Mouse (Mus musculus) stomach, postnatal 0 days (tissue): ENCODE data around the gene Higd2a. TPM values are rescaled to one million over a fixed set of nuclear protein-coding genes. Genes with fewer than 3 reads are reported as not detected.

Source experiments
- ATAC-seq: fragments of 200-750 bp; cut with Nextera tagmentation; 2 replicates; pipeline ENCODE4 v1.8.0; 2017; ENCODE audit not compliant: low FRiP score, low TSS enrichment
- DNase-seq: peaks from one replicate; pipeline ENCODE4 v3.0.0-alpha.2; 2016; ENCODE audit warnings: low spot score
- H3K27ac ChIP-seq: fragments of 300-500 bp; sonication (generic); replicated peaks from 2 replicates; pipeline ENCODE4 v1.5.1; 2014; ENCODE audit warnings: mild to moderate bottlenecking, control low read depth
- H3K27me3 ChIP-seq: fragments of 300-500 bp; sonication (generic); 2 replicates; pipeline ENCODE4 v1.6.1; 2014; ENCODE audit warnings: low read length; ENCODE audit not compliant: control insufficient read depth, insufficient read depth
- H3K36me3 ChIP-seq: fragments of 300-500 bp; sonication (generic); 2 replicates; pipeline ENCODE4 v1.6.1; 2014; ENCODE audit warnings: low read length, mixed read lengths; ENCODE audit not compliant: control insufficient read depth, insufficient read depth
- H3K4me1 ChIP-seq: fragments of 300-500 bp; sonication (generic); replicated peaks from 2 replicates; pipeline ENCODE4 v1.6.1; 2014; ENCODE audit warnings: antibody characterized with exemption; ENCODE audit not compliant: control insufficient read depth, insufficient read depth
- H3K4me2 ChIP-seq: fragments of 300-500 bp; sonication (generic); replicated peaks from 2 replicates; pipeline ENCODE4 v1.6.1; 2014; ENCODE audit warnings: low read depth, mild to moderate bottlenecking, control low read depth, moderate library complexity
- H3K4me3 ChIP-seq: fragments of 300-500 bp; sonication (generic); 2 replicates; pipeline ENCODE4 v1.5.1; 2014; ENCODE audit warnings: low read depth, low read length, control low read depth
- H3K9ac ChIP-seq: fragments of 300-500 bp; sonication (generic); 2 replicates; pipeline ENCODE4 v1.6.1; 2014; ENCODE audit warnings: mild to moderate bottlenecking, low read length, control low read depth, mixed read lengths
- H3K9me3 ChIP-seq: fragments of 300-500 bp; sonication (generic); 2 replicates; pipeline ENCODE4 v1.6.1; 2016; ENCODE audit warnings: low read length; ENCODE audit not compliant: control insufficient read depth
- CTCF ChIP-seq: IDR thresholded peaks from 2 replicates; pipeline ENCODE4 v1.5.1; 2016; ENCODE audit warnings: antibody characterized with exemption, low read depth, mild to moderate bottlenecking, moderate library complexity
- EP300 ChIP-seq: optimal IDR thresholded peaks from 2 replicates; pipeline ENCODE3; 2016; ENCODE audit warnings: antibody characterized with exemption
- WGBS: fragments of 180-500 bp; shearing (Covaris S2); extraction: QIAGEN DNeasy Blood & Tissue Kit; methylation state at CpG from one replicate; pipeline ENCODE4 v1.1.7; 2014; 5-methylcytosine and 5-hydroxymethylcytosine counted together
- polyA plus RNA-seq: library from polyadenylated mRNA; unstranded; fragments of >200 nt; fragmentation: Nextera tagmentation; extraction: Ambion mirVana; gene quantifications from 2 replicates; pipeline ENCODE4 v1.2.1, GENCODE M21; 2015

Gene Higd2a
- 282 and 289 TPM in 2 replicates for polyA plus RNA-seq

DNA sequence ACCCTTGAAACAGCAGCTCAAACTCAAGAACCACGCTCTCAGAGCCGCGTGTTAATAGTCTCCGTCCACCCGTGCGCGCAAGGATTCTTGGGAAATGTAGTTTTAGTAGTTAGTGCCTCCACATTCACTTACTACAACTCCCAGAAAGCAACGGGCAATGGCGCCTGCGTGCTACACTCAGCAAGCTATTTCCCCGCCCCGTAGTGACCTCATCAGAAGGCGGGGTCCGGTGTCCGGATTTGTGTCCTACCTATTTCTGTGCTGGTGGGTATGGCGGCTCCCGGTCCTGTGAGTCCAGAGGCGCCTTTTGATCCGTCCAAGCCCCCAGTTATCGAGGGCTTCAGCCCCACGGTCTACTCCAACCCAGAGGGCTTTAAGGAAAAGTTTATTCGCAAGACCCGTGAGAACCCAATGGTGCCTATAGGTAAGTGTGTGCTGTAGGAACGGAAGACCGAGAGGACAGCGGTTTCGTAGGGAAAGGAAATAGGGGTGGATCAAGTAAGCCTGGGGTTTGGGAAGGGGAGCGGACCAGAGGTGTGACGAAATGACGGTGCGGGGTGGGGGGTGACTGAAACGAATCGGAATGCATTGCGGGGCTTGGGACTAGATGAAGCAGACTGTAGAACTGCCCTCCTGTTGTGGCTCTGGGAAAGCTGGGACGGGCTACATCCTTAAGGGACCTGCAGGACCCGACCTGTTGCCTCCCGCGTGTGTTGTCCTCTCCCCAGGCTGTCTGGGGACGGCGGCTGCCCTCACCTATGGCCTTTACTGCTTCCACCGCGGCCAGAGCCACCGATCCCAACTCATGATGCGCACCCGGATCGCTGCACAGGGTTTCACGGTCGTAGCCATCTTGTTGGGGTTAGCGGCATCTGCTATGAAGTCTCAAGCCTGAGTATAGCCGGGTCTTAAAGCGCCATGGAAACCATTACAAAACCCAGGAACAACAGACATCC lies at the start of gene Higd2a, which contains the start of gene Nop16:
Gene Higd2a, plus strand, starts transcription at position 212 of the 956 bp plus-strand sequence.
Gene Nop16, minus strand, starts transcription at position 95 of the 956 bp plus-strand sequence.
- Histone ChIP-seq H3K27ac (peak within 1 kb of the TSS; percentile 92), H3K9me3 (no peaks in the 10 kb centered on the region), H3K9ac (peak within 1 kb of the TSS; percentile 88), H3K4me2 (peak within 1 kb of the TSS; percentile 79), H3K27me3 (no peaks in the 10 kb centered on the region), H3K36me3 (peaks cover 5% of the 10 kb centered on the region; the same call in 1 of the 2 replicates), H3K4me1 (no peaks in the 10 kb centered on the region), H3K4me3 (peak within 1 kb of the TSS; percentile 76)
- DNase-seq, result peak; percentile 99
- ATAC-seq, result peak; percentile 97
- under 1% methylated on average over 49 of the region's 51 CpGs for WGBS
- TF ChIP-seq EP300 (no peak), CTCF (no peak)

DNA sequence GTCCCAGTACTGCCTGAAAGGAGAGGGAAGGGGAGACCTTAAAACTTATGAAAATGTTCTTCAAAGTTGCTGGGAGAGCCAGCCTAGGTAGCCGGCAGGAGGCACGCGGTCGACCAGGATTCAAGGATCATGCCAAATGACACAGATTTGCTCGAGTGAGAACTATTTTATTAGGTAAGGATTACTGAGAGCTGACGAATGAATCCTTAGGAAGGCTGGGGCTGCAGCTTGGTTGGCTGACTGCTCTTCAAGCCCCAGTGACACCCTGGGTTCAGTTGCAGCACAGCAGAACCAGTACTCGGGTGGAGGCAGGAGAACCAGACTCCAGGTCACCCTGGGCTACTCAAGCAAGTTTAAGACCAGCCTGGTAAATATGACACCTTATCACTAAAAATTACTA lies 42.0 kb upstream of the Higd2a start:
- H3K4me1 ChIP-seq, result no peaks in the 10 kb centered on the region
- TF ChIP-seq EP300 (no peak), CTCF (no peak)
- H3K4me3 ChIP-seq, result no peak overlapping the region
- DNase-seq (no peak), ATAC-seq (no peak)
- no peak overlapping the region for H3K27ac ChIP-seq
- H3K9ac ChIP-seq, result no peak overlapping the region
- no peak overlapping the region for H3K4me2 ChIP-seq
- no peaks in the 10 kb centered on the region for H3K27me3 ChIP-seq
- H3K9me3 ChIP-seq, result no peaks in the 10 kb centered on the region
- H3K36me3 ChIP-seq, result peaks cover 17% of the 10 kb centered on the region
- 76% methylated on average over 7 of the region's 7 CpGs for WGBS

DNA sequence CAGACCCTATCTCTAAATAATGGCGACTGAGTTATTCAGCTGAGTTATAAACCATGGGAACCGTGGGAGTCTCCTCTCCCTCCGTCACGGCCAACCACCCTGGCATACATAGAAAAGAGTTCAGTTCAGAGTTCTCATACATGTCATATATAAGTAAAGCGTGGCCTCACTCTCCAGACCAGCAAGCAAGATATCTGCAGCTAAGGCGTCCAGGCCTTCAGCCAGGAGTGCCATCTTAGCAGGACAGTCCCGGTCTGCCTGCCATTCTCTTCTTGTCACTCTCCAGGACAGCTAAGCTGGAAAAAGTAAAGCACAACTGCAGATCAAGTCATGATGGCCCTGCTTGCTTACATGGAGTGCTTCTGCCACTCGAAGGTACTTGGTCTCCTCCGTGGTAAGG lies 33.8 kb upstream of the Higd2a start:
- Histone ChIP-seq H3K4me3 (no peak overlapping the region), H3K4me2 (no peak overlapping the region), H3K36me3 (peaks cover 46% of the 10 kb centered on the region), H3K27ac (no peak overlapping the region), H3K9me3 (no peaks in the 10 kb centered on the region), H3K4me1 (no peaks in the 10 kb centered on the region), H3K9ac (no peak overlapping the region), H3K27me3 (no peaks in the 10 kb centered on the region)
- ATAC-seq, result no peak
- WGBS, result 92% methylated on average over 9 of the region's 9 CpGs
- TF ChIP-seq EP300 (no peak), CTCF (no peak)
- no peak for DNase-seq

GRCm38 (mm10) chr13:54556796-54557195 lies 33.2 kb upstream of the Higd2a start:
- Histone ChIP-seq H3K9ac (no peak overlapping the region), H3K4me3 (no peak overlapping the region), H3K9me3 (no peaks in the 10 kb centered on the region), H3K4me2 (no peak overlapping the region), H3K4me1 (no peaks in the 10 kb centered on the region), H3K27me3 (no peaks in the 10 kb centered on the region), H3K36me3 (peaks cover 41% of the 10 kb centered on the region), H3K27ac (no peak overlapping the region)
- DNase-seq, result no peak
- ATAC-seq, result no peak
- whole genome bisulfite sequencing, result 89% methylated on average over 3 of the region's 3 CpGs
- TF ChIP-seq EP300 (no peak), CTCF (no peak)

- ATAC-seq, result no peak
- Histone ChIP-seq H3K4me3 (no peak overlapping the region), H3K9ac (no peak overlapping the region), H3K36me3 (peaks cover 41% of the 10 kb centered on the region), H3K27me3 (no peaks in the 10 kb centered on the region), H3K9me3 (no peaks in the 10 kb centered on the region), H3K4me2 (no peak overlapping the region), H3K27ac (no peak overlapping the region), H3K4me1 (no peaks in the 10 kb centered on the region)
- WGBS, result 96% methylated on average over 1 of the region's 1 CpGs
- no peak for DNase-seq
- no peak for TF ChIP-seq CTCF
- TF ChIP-seq EP300, result no peak
Measured at GRCm38 (mm10) chr13:54557652-54558051, 32.4 kb upstream of the Higd2a start.

- DNase-seq (no peak), ATAC-seq (no peak)
- TF ChIP-seq CTCF, result no peak
- TF ChIP-seq EP300, result no peak
- no peak overlapping the region for H3K27ac ChIP-seq
- WGBS, result 90% methylated on average over 2 of the region's 2 CpGs
- no peak overlapping the region for H3K9ac ChIP-seq
- no peak overlapping the region for H3K4me2 ChIP-seq
- no peaks in the 10 kb centered on the region for H3K27me3 ChIP-seq
- H3K4me3 ChIP-seq, result no peak overlapping the region
- no peaks in the 10 kb centered on the region for H3K9me3 ChIP-seq
- H3K36me3 ChIP-seq, result peaks cover 38% of the 10 kb centered on the region
- peaks cover 3% of the 10 kb centered on the region; the same call in 1 of the 2 replicates for H3K4me1 ChIP-seq
Measured at GRCm38 (mm10) chr13:54559656-54560055, 30.4 kb upstream of the Higd2a start.
